Mouse (Mus musculus): Measurements from ENCODE around the gene Rab12.

DNA sequence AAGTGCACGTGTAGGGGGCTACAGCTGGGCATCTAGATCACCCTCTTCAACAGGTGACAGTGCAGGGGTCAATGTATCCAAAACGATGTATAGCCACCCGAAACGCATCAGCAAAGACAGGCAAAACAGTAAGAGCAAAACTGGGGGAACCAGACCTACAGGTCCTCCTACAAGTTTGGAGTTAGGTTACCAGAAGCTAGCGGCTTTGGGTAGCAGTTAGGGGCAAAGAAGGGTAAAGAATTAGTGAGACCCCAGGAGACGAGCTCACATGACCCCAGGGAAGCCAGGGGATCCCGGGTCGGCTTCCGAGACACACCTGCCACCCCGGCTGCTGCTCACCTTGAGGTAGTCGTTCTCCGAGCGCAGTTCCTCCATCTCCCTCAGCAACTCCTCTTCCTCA is 71.6 kb downstream of the Rab12 start:
- TF ChIP-seq POLR2A (IDR thresholded peaks at IDR 0.05; ENCODE audit: insufficient read length, low read depth): no peak
- no peak for TF ChIP-seq USF1 (IDR thresholded peaks at IDR 0.05; ENCODE audit: low read depth)
- TF ChIP-seq MAX (IDR thresholded peaks at IDR 0.05; ENCODE audit: low read depth): no peak
- no peak for TF ChIP-seq SRF (IDR thresholded peaks at IDR 0.05; ENCODE audit: control insufficient read depth, insufficient read length, low read depth)
- no peak for TF ChIP-seq POLR2AphosphoS2 (IDR thresholded peaks at IDR 0.05; ENCODE audit: insufficient read length, low read depth)
- no peak for TF ChIP-seq MYOD1 (IDR thresholded peaks at IDR 0.05; ENCODE audit: control insufficient read depth in 1 of 3, insufficient read length in 2 of 3, low read depth in 2 of 3)
- TF ChIP-seq E2F4 (IDR thresholded peaks at IDR 0.05; ENCODE audit: insufficient read depth): no peak
- no peak for TF ChIP-seq REST (IDR thresholded peaks at IDR 0.05; ENCODE audit: insufficient read depth, insufficient read length)

All from myocyte (in vitro differentiated cells).